Mouse (Mus musculus) megakaryocyte, adult 5-6 weeks (primary cell): ENCODE measurements at regions not wholly inside any gene's neighbourhood (a gene's known extent, or its start where the extent isn't known, plus 50 kb on each side); places are given as distances from the start of the nearest gene placed in this dataset.

ENCODE experiments used
- ATAC-seq: 2 replicates; pipeline ENCODE4 v1.8.0; 2016; ENCODE audit warnings: mild to moderate bottlenecking, inconsistent platforms; ENCODE audit not compliant: poor library complexity, severe bottlenecking

- no peak for ATAC-seq
Observed at GRCm38 (mm10) chr16:95194151-95194550, 63.2 kb upstream of the Kcnj15 start.

GRCm38 (mm10) chr16:95196141-95196540 lies 61.2 kb upstream of the Kcnj15 start:
- ATAC-seq = no peak

- peak; percentile 67; the same call in 1 of the 2 replicates for ATAC-seq
Observed at GRCm38 (mm10) chr16:95196622-95197021, 60.7 kb upstream of the Kcnj15 start.

GRCm38 (mm10) chr16:95198795-95199563 lies 58.4 kb upstream of the Kcnj15 start:
- no peak for ATAC-seq

- no peak for ATAC-seq
Observed at GRCm38 (mm10) chr16:95202126-95202883, 55.1 kb upstream of the Kcnj15 start.

- no peak for ATAC-seq
Observed at GRCm38 (mm10) chr16:95203026-95203425, 54.3 kb upstream of the Kcnj15 start.

- no peak for ATAC-seq
Observed at GRCm38 (mm10) chr16:95203790-95204189, 53.6 kb upstream of the Kcnj15 start.

- no peak for ATAC-seq
Observed at GRCm38 (mm10) chr16:95204507-95204906, 52.9 kb upstream of the Kcnj15 start.

GRCm38 (mm10) chr16:95206445-95206844 lies 50.9 kb upstream of the Kcnj15 start:
- ATAC-seq = no peak

GRCm38 (mm10) chr16:95207547-95207946 lies 49.8 kb upstream of the Kcnj15 start:
- no peak for ATAC-seq
